Mouse (Mus musculus) embryonic facial prominence, embryonic 14.5 days (tissue): ENCODE results near the gene Dnajc4. TPM values are rescaled to one million over a fixed set of nuclear protein-coding genes. Genes with fewer than 3 reads are reported as not detected.
A peak's percentile ranks its signal among the peaks of the same experiment; 100 is the strongest.

Experiments used
- ATAC-seq: fragments of 200-750 bp; cut with Nextera tagmentation; 2 replicates; pipeline ENCODE4 v1.8.0; 2017; ENCODE audit warnings: low read depth, moderate number of reproducible peaks, moderate TSS enrichment
- DNase-seq: peaks from one replicate; pipeline ENCODE4 v3.0.0-alpha.2; 2015; ENCODE audit warnings: low spot score
- H3K27ac ChIP-seq: fragments of 300-500 bp; sonication (generic); replicated peaks from 2 replicates; pipeline ENCODE4 v1.5.1; 2014; ENCODE audit warnings: low read depth, mild to moderate bottlenecking, low read length, moderate library complexity
- H3K27me3 ChIP-seq: fragments of 300-500 bp; sonication (generic); replicated peaks from 2 replicates; pipeline ENCODE4 v1.6.1; 2014; ENCODE audit warnings: low read length; ENCODE audit not compliant: control insufficient read depth, insufficient read depth
- H3K36me3 ChIP-seq: fragments of 300-500 bp; sonication (generic); 2 replicates; pipeline ENCODE4 v1.6.1; 2014; ENCODE audit warnings: low read length, mixed read lengths; ENCODE audit not compliant: control insufficient read depth, insufficient read depth
- H3K4me1 ChIP-seq: fragments of 300-500 bp; sonication (generic); 2 replicates; pipeline ENCODE4 v1.6.1; 2014; ENCODE audit warnings: antibody characterized with exemption, low read length; ENCODE audit not compliant: control insufficient read depth, insufficient read depth
- H3K4me2 ChIP-seq: fragments of 300-500 bp; sonication (generic); 2 replicates; pipeline ENCODE4 v1.6.1; 2014; ENCODE audit warnings: low read depth, mild to moderate bottlenecking, low read length, moderate library complexity, mixed read lengths
- H3K4me3 ChIP-seq: fragments of 300-500 bp; sonication (generic); 2 replicates; pipeline ENCODE4 v1.5.1; 2014; ENCODE audit warnings: low read depth, mild to moderate bottlenecking, low read length
- H3K9ac ChIP-seq: fragments of 300-500 bp; sonication (generic); 2 replicates; pipeline ENCODE4 v1.6.1; 2014; ENCODE audit warnings: low read depth, mild to moderate bottlenecking, low read length, moderate library complexity, mixed read lengths
- H3K9me3 ChIP-seq: fragments of 300-500 bp; sonication (generic); 2 replicates; pipeline ENCODE4 v1.6.1; 2016; ENCODE audit warnings: low read length; ENCODE audit not compliant: control insufficient read depth
- WGBS: fragments of 180-500 bp; shearing (Covaris S2); extraction: QIAGEN DNeasy Blood & Tissue Kit; methylation state at CpG from one replicate; pipeline ENCODE4 v1.1.7; 2014; 5-methylcytosine and 5-hydroxymethylcytosine counted together
- polyA plus RNA-seq: library from polyadenylated mRNA; unstranded; fragments of >200 nt; fragmentation: Nextera tagmentation; extraction: Ambion mirVana; gene quantifications from 2 replicates; pipeline ENCODE4 v1.2.1, GENCODE M21; 2014

Gene Dnajc4
- polyA plus RNA-seq, 1 experiment from 2014 or later = 21.7 TPM

DNA sequence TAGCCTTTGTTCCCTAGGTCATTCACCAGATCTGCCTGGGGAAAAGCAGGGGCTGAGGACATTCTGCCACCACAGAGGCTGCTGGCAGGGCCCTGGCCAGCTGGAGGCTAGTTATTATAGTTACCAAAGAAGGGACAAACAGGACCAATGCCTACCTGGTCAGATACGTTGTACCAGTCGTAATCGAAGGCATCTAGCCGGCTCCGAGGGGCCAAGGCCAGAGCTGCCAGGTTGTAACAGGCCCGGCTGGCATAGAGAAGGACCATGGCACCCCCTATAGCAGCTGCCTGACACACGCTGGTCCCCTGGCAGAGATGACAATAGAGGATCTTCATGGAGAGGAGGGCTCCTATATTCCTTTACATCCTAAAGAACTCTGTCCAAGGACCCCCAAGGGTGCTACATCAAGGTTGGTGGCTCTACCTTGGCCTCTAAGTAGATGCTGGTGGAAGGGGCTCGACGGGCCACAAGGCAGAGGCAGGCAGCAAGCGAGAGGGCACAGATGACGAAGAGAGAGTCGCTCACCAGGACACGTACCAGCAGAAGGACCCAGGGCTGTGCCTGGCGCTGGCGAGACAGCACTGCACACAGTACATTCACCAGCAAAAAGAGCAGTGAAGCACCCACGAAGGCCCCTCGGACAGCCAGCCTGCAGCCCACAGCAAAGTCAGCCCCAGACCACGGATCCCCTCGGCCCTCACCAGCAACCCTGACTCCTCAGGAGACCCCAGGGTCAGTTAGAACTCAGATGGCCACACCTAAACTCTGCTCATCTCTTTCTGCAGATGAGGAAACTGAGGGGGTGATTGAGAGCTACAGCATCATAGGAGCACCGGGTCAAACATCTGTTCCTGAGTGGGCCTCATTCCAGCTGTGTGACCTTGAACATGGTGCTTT lies 53.0 kb downstream of the Dnajc4 start:
- peaks cover 21% of the 10 kb centered on the region for H3K27me3 ChIP-seq
- no peaks in the 10 kb centered on the region for H3K36me3 ChIP-seq
- H3K9me3 ChIP-seq = no peaks in the 10 kb centered on the region
- ATAC-seq = no peak
- no peak overlapping the region for H3K27ac ChIP-seq
- WGBS = 88% methylated on average over 20 of the region's 20 CpGs
- peak overlapping the region; percentile 99; the same call in 1 of the 2 replicates for H3K4me2 ChIP-seq
- H3K4me3 ChIP-seq = no peak overlapping the region
- H3K9ac ChIP-seq = no peak overlapping the region
- H3K4me1 ChIP-seq = peaks cover 15% of the 10 kb centered on the region
- no peak for DNase-seq

Other genes with a start within 250 kb of the Dnajc4 start
- 27.1 and 27.9 TPM in 2 replicates for gene Rps6ka4, start 151.9 kb downstream of the Dnajc4 start, polyA plus RNA-seq
- 1.2 and 1.3 TPM in 2 replicates for gene Ccdc88b, start 134.4 kb downstream of the Dnajc4 start, polyA plus RNA-seq
- 137 and 143 TPM in 2 replicates for gene Trmt112, start 82.9 kb downstream of the Dnajc4 start, polyA plus RNA-seq
- 218 and 243 TPM in 2 replicates for gene Prdx5, start 82.5 kb downstream of the Dnajc4 start, polyA plus RNA-seq
- 4.7 and 4.8 TPM in 2 replicates for gene Esrra, start 70.8 kb downstream of the Dnajc4 start, polyA plus RNA-seq
- 3.4 and 4.8 TPM in 2 replicates for gene Catsperz, start 67.2 kb downstream of the Dnajc4 start, polyA plus RNA-seq
- gene Kcnk4, start 58.1 kb downstream of the Dnajc4 start, polyA plus RNA-seq = 1.0 and 1.6 TPM in 2 replicates
- gene Bad, start 50.7 kb downstream of the Dnajc4 start, polyA plus RNA-seq = 70.7 and 83.3 TPM in 2 replicates
- 29.7 and 35.0 TPM in 2 replicates for gene Gpr137, start 50.1 kb downstream of the Dnajc4 start, polyA plus RNA-seq
- 277 and 302 TPM in 2 replicates for gene Ppp1r14b, start 17.6 kb downstream of the Dnajc4 start, polyA plus RNA-seq
- 31.4 and 36.8 TPM in 2 replicates for gene Plcb3, start 16.1 kb downstream of the Dnajc4 start, polyA plus RNA-seq
- 72.4 and 81.0 TPM in 2 replicates for gene Fkbp2, start 12.1 kb downstream of the Dnajc4 start, polyA plus RNA-seq
- gene Vegfb, start 4.9 kb downstream of the Dnajc4 start, polyA plus RNA-seq = 41.0 and 43.9 TPM in 2 replicates
- gene Nudt22, start 3.5 kb upstream of the Dnajc4 start, polyA plus RNA-seq = 21.9 and 22.9 TPM in 2 replicates
- 10.1 and 13.4 TPM in 2 replicates for gene Trpt1, start 3.6 kb upstream of the Dnajc4 start, polyA plus RNA-seq
- 10.4 and 10.8 TPM in 2 replicates for gene Fermt3, start 26.9 kb upstream of the Dnajc4 start, polyA plus RNA-seq
- gene Stip1, start 47.4 kb upstream of the Dnajc4 start, polyA plus RNA-seq = 216 and 228 TPM in 2 replicates
- 27.1 and 30.3 TPM in 2 replicates for gene Macrod1, start 64.2 kb upstream of the Dnajc4 start, polyA plus RNA-seq
- gene Flrt1, start 113.2 kb upstream of the Dnajc4 start, polyA plus RNA-seq = 10.4 and 10.5 TPM in 2 replicates
- gene Otub1, start 213.7 kb upstream of the Dnajc4 start, polyA plus RNA-seq = 172 and 199 TPM in 2 replicates
- gene Cox8a, start 225.0 kb upstream of the Dnajc4 start, polyA plus RNA-seq = 995 and 1,073 TPM in 2 replicates
- 47.8 and 48.4 TPM in 2 replicates for gene Naa40, start 248.6 kb upstream of the Dnajc4 start, polyA plus RNA-seq